Mouse (Mus musculus) granulocyte monocyte progenitor cell, adult 5-6 weeks (primary cell): Measurements from ENCODE around the gene Jade3. TPM values are rescaled to one million over a fixed set of nuclear protein-coding genes. Genes with fewer than 3 reads are reported as not detected.

Experiments
- ATAC-seq: replicated peaks from 2 replicates; pipeline ENCODE4 v1.8.0; 2016; ENCODE audit warnings: mild to moderate bottlenecking, moderate TSS enrichment, inconsistent platforms; ENCODE audit not compliant: poor library complexity, severe bottlenecking
- total RNA-seq, 2 experiments: library from RNA; stranded (forward) in 1 of 2; stranded (reverse) in 1 of 2; fragments of 200-712, 200-1000 nt in 1 of 2; fragments of >200 nt in 1 of 2; fragmentation: Nextera tagmentation in 1 of 2; gene quantifications; 2 replicates each; pipeline ENCODE4 v1.2.3; 2014 to 2017

The Jade3 gene
- total RNA-seq (2014; fragmentation: Nextera tagmentation) (8.4 and 13.0 TPM in 2 replicates), total RNA-seq (2017) (17.4 and 19.3 TPM in 2 replicates)

GRCm38 (mm10) chrX:20425140-20425838 lies at the start of gene Jade3:
Gene Jade3, plus strand, starts transcription at chrX:20425688.
- ATAC-seq, result peak; percentile 91

- ATAC-seq, result peak; percentile 91
Observed at GRCm38 (mm10) chrX:20379347-20380014, 46.0 kb upstream of the Jade3 start.

DNA sequence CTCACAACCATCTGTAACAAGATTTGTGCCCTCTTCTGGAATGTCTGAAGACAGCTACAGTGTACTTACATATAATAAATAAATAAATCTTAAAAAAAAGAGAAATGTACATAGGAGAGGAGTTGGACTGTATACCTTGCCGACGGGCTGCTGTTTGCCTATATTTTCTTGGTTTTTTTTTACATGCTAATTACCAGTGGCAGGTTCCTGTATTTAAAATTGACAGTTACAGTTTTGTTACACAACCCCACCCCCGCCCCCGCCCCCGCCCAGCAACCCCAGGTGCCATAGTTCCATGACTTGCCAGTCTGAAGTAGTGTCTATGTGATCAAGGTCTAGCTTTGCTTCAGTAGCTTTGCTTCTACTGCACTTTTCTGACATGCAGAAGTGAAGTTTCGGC lies 43.2 kb upstream of the Jade3 start:
- ATAC-seq, result peak; percentile 53

- ATAC-seq, result peak; percentile 39; the same call in 1 of the 2 replicates
Observed at GRCm38 (mm10) chrX:20387006-20387405, 38.5 kb upstream of the Jade3 start.

DNA sequence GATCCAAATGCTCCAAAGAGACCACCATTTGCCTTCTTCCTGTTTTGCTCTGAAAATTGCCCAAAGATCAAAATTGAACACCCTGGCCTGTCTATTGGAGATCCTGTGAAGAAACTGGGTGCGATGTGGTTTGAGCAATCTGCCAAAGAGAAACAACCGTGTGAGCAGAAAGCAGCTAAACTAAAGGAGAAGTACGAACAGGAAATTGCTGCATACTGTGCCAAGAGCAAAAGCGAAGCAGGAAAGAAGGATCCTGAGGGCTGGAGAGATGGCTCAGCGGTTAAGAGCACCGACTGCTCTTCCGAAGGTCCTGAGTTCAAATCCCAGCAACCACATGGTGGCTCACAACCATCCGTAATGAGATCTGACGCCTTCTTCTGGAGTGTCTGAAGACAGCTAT lies 33.5 kb upstream of the Jade3 start:
- peak; percentile 99 for ATAC-seq

DNA sequence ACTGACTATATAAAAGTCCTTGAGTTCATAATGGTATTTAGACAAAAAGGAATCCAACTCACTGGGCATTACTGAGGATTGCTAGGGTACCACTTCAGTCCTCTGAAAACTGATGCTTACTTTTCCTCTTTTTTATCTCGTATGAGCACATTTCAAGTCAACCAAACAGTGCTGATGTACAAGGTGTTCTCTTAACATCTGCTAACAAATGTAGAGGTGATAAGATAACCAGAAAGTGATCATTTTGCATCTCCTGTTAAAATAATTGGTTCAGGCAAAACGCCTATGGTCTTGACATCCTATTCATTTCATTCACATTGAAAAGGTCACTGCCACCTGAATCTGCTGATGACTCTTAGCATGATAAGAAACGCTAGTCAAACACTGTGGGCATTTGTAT lies 32.5 kb upstream of the Jade3 start:
- ATAC-seq, result no peak

- ATAC-seq, result peak; percentile 56
Observed at GRCm38 (mm10) chrX:20404068-20404467, 21.4 kb upstream of the Jade3 start.

DNA sequence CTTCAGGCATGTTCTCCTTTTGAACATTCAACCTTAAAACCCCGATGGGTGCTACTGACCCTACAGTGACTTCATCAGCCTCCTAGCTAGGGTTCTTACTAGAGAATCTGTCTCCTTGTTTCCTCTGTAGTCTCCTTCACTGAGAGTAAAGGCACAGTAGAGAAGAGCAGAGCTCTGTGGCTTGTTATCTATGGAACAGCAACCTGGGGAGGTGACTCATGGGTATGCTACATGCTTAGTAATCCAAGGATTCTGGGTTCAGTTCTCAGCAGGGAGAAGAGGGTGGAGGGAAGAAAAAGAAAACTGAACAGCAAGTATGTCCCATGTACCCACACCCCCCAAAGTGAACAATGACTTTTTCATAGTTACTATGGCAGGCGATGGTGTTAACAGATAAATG lies 18.6 kb upstream of the Jade3 start:
- ATAC-seq, result no peak

DNA sequence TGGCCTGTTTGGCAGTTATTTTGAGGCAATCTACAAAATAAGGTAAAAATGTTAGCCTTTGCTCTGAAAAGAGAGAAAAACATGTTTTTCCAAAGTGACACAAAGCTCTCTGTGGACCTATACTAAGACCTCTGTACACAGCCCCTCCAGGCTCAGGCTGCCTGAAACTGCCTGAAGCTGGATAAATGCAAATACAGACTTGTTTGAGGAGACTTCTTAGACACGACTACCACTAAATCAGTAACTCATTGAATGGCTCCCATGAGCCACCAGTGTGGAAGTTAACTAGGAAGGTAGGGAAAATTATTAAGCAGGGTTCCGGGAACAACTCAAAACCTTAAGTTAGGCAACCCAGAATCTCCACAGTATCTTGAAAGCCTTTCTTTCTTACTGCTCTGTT lies 17.8 kb upstream of the Jade3 start:
- ATAC-seq, result no peak

GRCm38 (mm10) chrX:20411382-20411781 lies 14.1 kb upstream of the Jade3 start:
- ATAC-seq, result peak; percentile 56

GRCm38 (mm10) chrX:20412221-20412620 lies 13.3 kb upstream of the Jade3 start:
- no peak for ATAC-seq

GRCm38 (mm10) chrX:20414885-20415622 lies 10.4 kb upstream of the Jade3 start:
- ATAC-seq, result no peak

DNA sequence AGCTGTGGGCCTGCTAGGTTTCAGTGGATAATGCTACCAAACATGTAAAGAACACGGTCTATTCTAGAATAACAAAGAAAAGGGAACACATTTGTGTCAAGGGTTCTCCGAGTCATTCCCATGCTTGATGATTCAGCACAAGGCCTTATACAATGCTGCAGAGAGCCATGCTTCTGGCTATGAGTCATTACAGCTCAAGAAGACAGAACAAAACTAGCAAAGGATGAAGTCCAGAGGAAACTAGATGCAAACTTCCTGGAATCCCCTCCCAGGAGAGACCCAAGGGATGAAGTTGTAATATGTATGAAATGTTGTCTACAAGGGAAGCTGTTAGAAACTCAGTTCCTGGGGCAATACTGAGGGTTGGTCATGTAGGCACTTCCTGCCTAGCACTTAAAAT lies 7.0 kb upstream of the Jade3 start:
- no peak for ATAC-seq

DNA sequence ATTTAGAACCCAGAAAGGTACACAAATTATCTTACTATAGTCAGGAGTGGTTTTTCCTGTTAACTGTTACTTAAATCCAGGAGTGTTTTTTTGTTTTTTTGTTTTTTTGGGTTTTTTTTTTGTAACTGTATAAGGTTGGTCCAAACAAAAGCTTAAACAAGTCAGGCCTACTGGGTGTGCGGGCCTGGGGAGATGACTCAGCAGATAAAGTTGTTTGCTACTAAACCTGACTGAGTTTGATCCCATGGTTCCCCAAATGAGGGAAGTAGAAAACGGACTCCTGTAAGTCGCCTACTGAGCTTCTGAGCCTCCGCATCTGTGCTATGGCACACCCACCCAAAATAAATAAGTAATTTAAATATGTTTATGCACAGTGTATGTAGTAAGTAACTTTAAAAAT lies 6.0 kb upstream of the Jade3 start:
- ATAC-seq, result 0 out of 2 replicates have a peak, but pooled peaks have one; percentile 12

GRCm38 (mm10) chrX:20425839-20426449 lies 456 bp downstream of the Jade3 start:
- ATAC-seq, result peak; percentile 25

GRCm38 (mm10) chrX:20483213-20483612 lies 57.7 kb downstream of the Jade3 start:
- no peak for ATAC-seq

DNA sequence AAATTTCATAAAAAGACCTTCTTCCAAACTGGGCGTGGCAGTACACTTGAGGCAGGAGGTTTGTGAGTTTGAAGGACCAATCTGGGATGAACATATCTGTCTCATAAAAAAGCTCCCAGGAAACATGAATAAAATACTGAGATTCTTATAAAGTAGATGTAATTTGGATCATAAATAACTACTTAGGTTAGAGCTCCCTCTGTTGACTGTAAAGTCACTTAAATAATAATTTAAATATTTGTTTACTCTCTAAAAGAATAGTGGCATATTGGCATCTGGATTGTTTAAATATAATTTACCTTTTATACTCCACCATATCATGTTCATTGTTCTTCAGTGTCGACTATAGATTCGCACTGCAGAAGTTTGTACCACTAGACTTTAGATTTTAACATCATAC lies 72.2 kb downstream of the Jade3 start:
- no peak for ATAC-seq

- ATAC-seq, result no peak
Observed at GRCm38 (mm10) chrX:20520290-20520939, 94.9 kb downstream of the Jade3 start.

DNA sequence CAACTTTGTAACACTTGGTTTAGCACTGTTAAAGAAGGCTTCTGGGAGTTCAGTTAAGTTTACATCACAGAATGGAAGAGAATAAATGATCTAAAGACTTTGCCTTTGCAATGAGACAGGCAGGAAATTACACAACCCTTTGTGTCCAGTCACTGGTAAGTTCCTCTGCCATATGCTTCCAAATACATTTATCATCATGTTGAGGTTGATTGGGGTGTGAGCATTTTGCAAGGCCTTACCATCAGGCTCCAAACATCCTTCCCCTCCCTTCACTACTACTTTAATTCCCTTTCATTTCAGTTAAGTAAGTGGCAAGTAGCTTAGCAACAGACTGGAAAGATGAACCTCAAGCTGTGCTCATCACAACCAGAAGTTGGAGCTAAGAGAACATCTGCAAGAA lies 96.1 kb downstream of the Jade3 start:
- ATAC-seq, result peak; percentile 100

DNA sequence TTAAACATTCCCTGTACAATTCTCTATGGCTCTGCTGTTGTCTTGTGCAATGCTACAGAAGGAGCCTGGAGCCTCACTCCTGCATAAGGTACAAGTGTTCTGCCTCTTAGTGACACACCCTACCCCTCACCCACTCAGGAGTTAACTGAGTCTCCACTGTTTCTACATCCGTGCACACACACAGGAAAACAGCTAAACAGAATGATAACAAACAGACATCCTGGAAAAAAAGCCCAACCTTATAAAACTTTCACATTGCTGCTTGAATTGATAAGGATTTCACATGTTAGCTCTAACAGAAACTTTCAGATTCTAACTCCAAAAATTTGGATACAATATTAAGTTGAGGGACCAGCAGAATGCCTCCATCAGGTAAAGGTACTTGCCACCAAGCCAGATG lies 107.1 kb downstream of the Jade3 start:
- no peak for ATAC-seq
